Mouse (Mus musculus) kidney, postnatal 10 days (tissue): Measurements from ENCODE around the gene RPS10-NUDT3.
"Not testable (repeated sequence)": the region's sequence is repeated elsewhere in the genome, so short reads cannot be mapped to it uniquely, and the experiment has no call there.

Experiments used
- DNase-seq: peaks from one replicate; pipeline ENCODE4 v3.0.0; 2021; ENCODE audit warnings: mixed read lengths

RPS10-NUDT3 gene

DNA sequence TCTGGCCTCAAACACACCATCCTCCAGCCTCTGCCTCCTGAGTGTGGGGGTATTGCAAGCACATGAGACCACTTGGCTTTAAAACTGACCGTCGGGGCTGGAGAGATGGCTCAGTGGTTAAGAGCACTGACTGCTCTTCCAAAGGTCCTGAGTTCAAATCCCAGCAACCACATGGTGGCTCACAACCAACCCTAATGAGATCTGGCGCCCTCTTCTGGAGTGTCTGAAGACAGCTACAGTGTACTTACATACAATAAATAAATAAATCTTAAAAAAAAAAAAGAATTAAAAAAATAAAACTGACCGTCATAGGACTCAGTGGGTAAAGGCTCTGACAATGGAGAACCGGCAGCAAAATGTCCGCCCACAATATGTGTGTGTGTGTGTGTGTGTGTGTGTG lies 4.8 kb upstream of the RPS10-NUDT3 start:
- DNase-seq: not testable (repeated sequence)

DNA sequence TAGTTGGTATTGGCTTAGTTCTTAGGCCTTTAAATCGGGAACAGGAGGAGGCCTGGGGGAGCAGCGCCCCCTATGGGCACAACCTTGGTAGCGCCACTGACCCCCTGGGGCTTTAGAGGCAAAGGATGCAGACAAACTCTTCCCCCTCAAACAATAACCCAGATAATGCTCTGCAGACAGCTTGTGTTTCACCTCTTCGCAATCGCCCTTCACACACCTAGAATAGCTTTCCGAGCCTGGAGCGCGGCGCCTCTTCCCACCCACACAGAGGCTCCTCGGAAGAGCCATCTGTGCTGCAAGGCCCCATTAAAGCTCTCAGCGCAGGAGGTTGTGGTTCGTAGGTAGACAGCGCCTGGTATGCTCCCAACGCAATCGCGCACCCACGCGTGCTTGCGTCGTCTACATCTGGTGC lies 3.9 kb upstream of the RPS10-NUDT3 start:
- no peak for DNase-seq

DNA sequence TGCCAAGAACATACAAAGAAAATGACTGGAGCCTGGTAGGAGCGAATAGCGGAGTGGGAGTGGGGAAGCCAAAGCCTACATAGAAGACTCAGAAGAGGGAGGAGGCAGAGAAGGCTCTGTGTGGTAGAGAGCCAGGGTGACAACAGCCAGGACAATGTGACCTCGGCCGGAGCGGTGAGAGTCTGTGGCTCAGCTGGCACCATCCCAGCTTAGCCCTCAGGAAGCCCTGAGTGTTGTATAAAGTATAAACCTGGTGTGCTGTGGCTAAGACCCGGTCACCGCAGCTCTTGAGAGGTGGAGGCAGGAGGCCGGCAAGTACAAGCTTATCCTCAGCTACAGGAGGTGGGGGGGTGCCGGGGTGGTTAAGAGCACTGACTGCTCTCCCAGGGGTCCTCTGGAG lies 2.3 kb upstream of the RPS10-NUDT3 start:
- DNase-seq: no peak

DNA sequence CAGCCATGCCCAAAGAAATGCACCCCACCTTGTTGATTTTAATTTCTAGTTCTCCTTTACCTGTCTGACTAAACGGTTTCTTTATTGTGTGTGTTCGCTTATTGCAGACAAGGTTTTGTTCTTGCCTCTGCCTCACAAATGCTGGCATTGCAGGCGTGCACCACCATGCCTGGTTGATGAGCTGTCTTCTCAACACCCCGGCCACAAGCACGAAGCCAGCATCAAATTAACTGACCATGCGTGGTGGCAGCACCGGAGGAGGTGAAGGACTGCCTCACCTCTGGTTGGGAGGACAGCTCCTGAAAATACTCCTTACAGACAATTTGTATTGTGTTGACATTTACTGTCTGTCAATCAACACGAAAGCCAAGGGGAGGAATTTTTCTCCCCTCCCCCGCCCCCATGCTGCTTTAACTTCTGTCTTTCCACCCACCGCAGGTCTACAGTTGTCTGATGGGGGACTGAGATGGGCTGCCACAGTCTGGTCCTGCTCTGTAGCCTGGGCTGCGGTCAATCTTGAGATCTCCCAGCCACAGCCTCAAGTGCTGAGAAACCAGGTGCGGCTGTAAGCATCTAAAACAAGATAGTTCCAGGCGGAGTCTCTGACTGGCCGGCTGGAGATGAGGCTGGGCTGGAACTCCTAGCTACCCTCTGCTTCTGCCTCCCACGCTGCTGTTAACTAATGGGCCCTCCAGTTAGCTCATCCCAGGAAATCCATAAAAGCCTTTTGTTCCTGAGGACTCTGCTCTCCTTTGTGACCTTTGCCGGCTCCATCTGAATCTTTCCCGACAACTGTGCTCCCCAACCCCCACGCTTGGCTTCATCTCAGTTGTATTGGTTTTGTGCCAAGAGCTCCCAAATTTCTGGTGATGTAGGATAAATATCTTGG lies 1.4 kb upstream of the RPS10-NUDT3 start, which contains the start of gene Rps10:
Rps10 (minus strand) TSS at position 538 of the 889 bp plus-strand sequence.
- no peak for DNase-seq

DNA sequence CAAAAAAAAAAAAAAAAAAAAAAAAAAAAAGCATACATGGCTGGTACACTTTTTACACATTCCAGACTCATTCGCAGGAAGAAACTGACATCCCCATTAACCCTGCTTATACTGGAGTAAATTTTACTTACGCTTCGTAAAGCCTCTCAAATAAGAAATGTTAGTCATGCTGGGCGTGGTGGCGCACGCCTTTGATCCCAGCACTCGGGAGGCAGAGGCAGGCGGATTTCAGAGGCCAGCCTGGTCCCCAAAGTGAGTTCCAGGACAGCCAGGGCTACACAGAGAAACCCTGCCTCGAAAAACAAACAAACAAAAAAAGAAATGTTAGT lies 517 bp upstream of the RPS10-NUDT3 start:
- not testable (repeated sequence) for DNase-seq

DNA sequence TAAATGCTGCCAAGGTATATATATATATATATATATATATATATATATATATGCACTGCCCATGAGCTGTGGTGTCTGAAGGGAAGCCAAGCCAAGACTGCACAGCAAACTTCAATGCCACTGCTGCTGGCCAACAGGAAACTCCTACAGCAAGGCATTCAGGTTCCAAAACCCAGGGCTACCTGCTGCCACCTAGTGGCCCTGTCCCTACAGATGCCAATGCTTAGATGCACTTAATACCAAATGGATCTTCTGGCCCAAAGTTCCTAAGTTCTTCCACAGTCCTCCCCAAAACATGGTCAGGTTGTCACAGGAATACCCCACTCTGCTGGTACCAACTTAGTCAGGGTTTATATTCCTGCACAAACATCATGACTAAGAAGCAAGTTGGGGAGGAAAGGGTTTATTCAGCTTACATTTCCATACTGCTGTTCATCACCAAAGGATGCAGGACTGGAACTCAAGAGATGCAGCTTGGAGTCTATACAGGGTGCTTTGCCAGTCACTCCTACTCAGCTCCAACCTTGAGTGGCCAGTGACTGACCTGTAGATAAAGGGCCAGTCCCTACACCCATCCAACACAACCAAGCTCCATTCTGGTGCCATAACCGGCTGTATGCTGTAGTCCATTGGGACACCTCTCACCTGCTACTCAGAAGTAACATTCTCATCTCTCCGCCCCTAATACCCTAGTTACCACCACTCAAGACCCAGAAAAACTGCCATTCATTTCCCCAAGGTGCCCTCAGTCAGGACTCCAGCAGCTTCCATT lies 5.6 kb downstream of the RPS10-NUDT3 start:
- DNase-seq: peak; percentile 93

DNA sequence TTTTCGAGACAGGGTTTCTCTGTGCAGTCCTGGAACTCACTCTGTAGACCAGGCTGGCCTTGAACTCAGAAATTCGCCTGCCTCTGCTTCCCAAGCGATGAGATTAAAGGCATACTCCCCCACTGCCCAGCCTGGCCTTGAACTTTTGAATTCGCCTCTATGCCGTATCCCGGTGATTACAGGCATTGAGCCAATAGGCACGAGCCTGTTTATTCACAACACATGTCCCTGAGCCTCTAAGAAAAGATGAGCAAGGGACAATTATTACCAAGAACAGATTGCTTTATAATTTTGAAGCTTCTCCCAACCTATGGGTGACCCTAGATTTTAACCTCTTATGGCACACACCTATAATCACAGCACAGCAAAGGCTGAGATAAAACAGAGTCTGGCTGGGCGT lies 6.6 kb downstream of the RPS10-NUDT3 start:
- no peak for DNase-seq

DNA sequence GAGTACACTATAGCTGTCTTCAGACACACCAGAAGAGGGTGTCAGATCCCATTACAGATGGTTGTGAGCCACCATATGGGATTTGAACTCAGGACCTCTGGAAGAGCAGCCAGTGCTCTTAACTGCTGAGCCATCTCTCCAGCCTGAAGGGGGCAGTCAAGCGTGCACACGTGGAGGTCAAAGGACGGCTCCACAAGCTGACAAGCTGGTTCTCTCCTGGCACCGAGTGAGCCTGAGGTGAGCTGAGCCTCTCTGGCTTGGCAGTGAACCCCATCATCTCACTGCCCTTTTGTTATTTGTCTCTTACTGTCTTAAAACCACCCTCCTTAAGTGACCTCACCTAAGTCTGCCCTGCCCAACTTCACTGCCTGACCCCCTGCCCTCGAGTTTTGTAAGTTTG lies 7.6 kb downstream of the RPS10-NUDT3 start:
- peak; percentile 58 for DNase-seq

DNA sequence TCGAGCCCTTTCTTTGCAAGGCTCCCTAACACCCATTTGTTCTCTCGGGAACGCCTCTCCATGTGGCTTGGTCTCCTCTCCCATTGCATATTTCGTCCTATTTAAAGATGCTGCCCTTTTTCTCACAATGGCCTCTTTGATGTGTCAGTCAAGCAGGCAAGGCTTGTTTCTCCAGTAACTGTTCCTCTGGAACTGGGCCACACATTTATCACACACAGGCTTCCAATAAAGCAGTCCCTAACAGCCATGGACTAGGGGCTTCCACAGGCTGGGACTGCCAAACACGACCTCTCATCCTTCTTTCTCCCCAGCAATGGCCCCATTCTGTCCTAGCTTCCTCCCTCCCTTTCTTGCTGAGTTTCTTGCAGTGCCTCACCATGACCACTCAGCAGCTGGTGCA lies 8.3 kb downstream of the RPS10-NUDT3 start:
- no peak for DNase-seq

DNA sequence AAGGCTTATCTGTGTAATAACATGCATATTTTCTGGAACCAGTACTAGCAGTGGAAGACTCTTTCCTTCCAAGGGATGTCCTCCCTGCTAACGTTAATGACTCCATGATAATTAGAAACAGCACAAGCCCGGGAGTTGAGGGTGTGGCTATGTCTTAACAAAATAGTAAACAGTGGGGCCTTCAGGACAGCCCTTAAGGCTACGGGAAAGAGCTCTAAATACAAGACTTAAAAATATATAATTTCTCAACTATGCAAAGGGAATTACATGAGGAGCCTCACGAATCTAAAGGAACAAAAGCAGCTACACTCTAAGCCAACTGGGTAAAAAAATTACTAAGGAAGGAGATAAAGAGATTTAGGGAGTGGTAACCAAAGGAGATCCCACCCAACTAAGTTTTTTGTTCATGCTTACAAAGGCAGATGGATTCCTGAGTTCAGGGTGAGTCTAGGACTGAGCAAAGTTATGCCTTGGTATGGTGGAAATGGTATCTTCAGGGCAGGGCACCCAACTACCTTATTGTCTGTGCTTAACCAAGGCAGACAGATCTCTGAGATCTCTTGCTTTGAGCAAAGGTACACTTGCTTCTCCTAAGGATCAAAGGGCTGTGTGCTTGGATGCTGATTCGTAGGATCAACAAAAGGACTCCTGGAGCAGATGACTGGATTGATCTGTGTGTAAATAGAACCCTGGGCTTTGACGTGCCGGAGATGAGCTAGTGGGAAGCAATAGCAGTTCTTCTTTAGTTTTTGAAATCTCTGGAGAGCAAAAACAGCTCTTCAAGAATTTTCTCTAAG lies 9.4 kb downstream of the RPS10-NUDT3 start:
- DNase-seq: no peak

DNA sequence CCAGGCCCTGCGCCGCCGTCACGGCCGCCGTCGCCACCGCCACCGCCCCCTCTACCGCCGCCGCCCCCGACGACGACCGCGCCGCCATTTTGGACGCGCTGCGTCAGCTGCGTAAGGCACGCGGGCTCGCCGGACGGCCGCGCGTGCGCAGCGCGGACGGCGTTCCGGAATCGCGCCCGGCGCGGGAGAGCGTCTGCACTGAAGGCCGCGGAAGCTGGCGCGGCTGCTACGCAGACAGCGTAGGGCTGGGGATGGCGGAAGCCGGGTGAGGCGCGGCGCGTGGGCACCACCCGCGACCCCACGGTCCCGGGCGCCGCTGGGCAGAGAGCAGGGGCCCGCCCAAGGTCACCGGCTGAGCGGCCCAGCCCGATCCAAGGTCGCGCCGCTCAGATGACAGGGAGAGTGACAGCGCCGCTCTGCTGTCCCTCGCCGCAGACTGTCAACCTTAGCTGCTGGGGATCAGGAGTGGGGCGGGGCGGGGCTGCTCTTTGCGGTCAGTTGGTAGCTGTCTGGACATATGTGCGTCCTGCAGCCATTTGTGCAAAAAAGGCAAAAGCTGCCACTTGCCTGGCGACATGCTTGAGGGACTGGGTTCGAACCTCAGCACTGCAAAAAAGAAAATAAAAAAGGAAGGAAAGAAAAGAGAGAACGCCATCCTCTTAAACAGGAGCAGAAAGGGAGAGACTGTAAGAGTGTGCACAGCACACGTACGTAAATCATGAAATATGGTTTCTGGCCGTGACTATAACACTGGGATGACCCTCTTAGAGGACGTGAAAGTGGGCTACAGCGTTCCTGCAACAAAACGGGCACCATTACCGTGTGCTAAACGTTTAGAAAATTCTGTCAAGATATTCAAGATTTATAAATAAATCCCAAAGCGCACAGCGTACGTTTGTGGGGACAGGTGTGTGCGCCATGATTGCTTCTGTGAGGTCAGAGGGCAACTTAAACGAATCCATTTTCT lies 11.4 kb downstream of the RPS10-NUDT3 start, which contains the start of gene Nudt3:
Nudt3 (minus strand) TSS at position 136 of the 967 bp plus-strand sequence.
- DNase-seq: peak; percentile 94

DNA sequence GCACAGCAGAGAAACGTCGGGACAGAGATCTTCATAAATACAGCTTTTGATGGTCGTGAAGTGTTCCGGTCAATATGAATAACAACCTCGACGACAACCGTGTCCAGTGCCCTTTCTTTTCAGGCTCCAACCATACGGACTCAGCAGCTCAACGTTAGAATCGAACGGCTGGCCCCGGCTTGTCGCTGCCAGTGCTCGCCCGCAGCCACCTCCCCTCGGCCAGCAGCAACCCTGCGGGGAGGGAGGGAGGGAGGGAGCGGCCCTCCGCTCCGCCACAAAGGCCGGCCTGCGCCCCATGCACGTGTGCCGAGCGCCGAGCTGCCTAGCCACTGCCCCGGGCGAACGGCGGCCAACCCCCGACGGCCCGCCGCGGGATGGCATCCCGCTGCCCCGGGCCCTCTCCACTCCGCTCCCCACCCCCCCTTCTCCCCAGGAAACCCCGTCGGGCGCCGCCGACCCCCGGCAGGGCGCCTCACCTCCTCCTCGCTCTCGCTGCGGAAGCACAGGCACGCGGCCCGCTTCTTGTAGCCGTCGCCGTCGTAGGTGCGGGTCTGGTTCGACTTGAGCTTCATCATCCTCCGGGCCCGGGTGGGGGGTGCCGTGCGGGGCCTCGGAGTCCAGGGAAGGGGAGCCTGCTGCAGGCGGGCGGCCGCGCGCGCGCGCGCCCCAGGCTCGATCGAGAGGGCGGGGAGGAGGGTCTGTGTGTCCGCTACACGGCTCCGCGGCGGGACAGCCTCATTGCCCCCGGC lies 12.2 kb downstream of the RPS10-NUDT3 start:
- DNase-seq: peak; percentile 65

DNA sequence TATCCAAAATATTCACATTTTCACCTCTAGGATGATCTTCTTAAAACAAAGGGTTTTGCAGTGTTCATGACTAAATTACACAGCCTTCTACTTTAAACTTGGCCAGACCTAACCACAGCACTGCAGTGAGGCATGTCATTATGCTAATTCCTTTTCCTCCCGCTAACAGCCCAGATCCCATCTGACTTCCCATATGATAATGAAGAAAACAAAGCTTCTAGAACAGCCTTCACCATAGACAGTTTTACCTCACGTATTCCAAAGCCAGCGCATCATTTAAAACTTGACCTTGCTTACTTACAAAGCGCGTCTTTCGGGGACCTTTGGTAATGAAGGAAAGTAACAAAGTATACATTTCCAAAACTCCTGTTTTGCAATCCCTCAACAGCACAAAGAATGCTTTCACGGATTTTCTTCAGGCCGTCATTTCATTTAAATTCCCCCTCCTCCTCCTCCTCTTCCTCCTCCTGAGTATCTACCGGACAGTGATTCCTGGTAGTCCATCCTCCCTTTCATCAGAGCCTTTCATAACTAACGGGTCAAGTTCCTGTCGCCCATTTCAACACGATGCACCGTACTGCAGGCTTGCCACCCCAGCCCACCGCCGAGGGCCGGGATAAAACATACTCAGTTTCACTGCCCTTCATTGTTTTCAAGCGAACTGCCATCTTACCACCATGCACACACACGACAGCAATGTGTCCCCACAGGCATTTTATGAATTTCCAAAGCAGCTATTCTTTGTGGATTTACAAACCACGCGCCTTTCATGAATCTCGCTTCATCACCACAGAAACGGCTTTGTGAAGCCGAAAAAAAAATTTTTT lies 13.1 kb downstream of the RPS10-NUDT3 start:
- DNase-seq: peak; percentile 39

DNA sequence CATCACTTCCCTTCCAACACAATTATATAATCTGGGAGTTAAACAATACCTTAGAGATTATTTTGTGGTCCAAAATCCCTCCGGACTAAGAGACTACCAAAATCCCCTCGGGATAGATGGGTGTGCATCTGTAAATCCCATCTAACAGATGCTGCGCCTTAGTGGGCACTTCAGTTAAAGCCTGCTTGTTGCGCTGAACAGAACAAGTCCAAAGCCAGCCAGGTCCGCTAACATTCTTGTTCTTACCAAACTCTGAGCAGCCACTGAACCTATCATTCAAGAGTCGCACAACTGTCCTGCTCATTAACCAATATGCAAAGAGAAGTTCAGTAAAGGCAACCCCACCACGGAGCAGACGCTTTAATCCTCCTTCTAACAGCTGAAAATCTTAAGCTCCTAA lies 13.9 kb downstream of the RPS10-NUDT3 start:
- DNase-seq: no peak

DNA sequence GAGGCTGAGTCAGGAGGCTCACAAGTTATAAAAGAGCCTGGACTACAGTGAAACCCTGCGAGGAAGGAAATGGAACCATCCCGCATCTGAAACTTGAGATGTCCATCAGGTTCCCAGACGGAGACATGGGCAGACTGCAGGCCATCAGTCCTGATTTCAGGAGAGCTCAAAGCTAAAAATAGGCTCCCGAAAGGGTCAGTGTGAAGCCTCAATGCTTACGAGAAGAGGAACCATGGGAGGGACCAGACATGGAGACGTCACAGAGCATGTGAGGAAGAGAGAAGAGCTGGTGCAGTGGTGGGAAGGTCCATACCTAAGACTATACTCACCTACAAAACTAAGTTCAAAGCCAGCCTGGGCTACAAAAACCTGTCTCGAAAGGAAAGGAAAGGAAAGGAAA lies 19.6 kb downstream of the RPS10-NUDT3 start:
- no peak for DNase-seq

DNA sequence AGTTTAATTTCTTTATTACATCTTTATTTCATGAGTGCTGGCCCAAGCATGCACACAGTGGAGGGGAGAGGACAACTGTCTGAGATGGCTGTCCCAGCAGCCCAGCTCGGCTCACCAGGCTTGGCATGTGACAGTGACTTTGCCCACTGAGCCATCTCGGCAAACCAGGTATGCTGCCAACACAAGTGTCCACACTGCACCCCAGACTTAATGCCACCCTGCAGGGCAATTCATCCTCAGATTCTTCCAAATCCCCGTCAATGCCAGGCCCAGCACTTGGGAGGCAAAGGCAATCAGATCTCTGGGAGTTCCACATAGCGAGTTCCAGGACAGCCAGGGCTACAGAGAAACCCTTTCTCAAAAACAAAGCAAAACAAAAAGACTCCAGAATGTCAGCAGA lies 22.0 kb downstream of the RPS10-NUDT3 start:
- DNase-seq: no peak

DNA sequence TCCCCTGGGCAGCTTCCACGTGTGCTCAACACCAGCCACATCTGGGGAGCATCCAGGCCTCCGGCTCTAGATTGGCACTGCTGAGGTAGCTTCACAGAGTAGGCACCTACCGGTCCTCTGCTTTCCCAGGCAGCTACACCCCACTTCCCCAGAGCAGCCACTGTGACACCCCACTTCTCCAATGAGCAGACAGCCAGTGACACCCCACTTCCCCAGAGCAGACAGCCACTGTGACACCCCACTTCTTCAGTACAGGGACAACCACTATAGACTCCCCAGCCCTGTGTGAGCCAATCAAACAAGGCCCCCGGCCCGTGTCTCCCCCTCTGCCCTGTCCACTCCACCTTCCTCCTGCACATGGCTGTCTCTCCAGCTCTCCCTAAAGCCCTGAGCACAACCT lies 23.0 kb downstream of the RPS10-NUDT3 start:
- no peak for DNase-seq

DNA sequence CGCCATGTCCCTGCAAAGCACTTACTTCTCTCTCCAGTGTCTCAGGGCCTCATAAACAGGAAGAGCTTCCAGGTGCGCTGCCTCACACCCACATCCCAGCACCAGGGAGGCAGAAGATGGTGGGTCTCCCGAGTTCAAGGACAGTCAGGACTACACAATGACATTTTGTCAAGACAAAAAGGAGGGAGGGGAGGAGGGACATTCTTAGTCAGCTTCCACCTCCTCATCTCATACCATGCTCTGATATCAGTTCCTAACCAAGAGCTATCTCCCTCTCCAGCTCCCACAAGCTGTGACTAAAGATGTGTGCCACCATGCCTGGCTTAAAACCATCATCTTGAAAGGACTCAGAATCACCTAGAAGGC lies 23.5 kb downstream of the RPS10-NUDT3 start:
- DNase-seq: no peak

DNA sequence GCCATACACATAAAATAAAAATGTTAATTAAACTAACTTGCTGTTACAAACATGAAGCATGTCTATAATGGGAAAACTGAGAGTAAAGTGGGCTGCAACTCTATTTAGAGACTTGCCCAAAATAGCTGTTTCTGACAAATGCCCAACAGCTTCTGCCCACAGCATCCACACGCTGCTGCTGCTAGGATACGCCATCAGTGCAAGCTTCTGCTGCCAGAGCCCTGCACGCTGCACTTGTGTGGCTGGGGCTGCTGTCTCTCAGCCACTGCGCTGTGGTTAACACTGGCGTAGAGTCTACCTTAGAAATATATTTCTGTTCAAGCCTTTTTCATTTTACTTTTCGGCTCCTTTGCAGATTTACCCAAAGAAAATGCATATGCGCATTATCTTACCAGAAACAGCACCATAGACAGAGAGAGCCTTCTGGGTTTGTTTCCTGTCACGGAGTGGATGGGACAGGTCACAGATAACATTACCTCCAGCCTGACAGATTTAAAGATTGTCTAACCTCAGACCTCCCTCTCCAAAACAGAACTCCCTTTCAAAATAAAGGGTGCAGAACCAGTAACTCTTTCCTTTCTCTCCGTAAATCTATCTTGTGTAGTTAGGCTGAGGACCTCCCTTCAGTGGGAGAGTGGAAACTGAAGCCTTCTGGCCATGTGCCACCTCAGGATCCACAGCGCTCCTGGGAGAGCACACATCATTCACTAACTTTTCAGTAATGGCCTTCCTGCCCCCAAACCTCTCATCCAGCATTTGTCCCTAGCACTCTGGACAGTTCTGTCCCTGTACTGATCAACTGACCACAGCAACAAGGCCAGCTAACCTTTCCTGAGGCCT lies 24.1 kb downstream of the RPS10-NUDT3 start:
- no peak for DNase-seq
